Mouse (Mus musculus) A20 (cell line): Measurements from ENCODE around the gene Olfr1385.
"Not testable (repeated sequence)": the region's sequence is repeated elsewhere in the genome, so short reads cannot be mapped to it uniquely, and the experiment has no call there.

Experiments used
- DNase-seq: peaks from one replicate; pipeline ENCODE4 v3.0.0-alpha.2; 2011; ENCODE audit warnings: low read depth, low spot score

Olfr1385 gene

DNA sequence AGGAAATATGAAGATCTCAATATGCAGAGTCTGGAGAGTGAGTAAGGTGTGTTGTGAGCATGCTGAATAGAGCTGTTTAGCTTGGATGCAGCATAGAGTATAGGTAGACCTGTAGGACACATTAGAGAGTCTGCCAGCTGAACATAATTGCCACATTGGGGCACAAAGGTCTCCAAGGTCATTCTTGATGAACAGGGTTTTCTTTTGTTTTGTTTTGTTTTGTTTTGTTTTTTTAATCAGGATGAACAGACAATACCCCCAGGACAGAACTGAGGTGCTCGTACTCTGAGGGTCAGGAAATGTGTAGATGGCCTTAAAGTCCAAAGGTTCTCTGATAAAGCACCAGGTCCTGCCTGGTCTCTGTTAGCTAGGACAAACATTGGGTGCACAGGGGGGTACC is at the start of gene Olfr1385:
Gene Olfr1385 (plus strand): TSS at position 301 of the 400 bp plus-strand sequence.
- DNase-seq: not testable (repeated sequence)

DNA sequence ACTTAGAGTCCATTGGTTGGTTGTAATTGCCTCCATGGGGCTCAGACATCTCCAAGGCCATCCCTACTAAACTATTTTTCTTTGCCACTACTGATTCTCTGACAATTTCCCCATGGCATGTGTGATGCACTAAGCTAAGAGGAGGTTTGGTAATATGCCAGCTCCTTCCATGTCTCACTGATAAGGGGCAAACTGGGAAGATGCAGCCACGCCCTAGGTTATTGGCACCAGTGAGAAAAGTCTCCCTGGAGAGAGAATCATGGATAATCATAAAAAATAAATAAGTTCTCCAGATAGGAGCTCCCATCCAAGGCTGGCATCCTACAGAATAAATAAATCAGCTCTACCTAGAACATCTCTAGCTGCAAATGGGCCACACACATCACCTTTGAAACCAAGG is 33.8 kb upstream of the Olfr1385 start, which contains the start of gene Olfr1387:
Gene Olfr1387 (plus strand): TSS at position 301 of the 400 bp plus-strand sequence.
- DNase-seq: no peak

DNA sequence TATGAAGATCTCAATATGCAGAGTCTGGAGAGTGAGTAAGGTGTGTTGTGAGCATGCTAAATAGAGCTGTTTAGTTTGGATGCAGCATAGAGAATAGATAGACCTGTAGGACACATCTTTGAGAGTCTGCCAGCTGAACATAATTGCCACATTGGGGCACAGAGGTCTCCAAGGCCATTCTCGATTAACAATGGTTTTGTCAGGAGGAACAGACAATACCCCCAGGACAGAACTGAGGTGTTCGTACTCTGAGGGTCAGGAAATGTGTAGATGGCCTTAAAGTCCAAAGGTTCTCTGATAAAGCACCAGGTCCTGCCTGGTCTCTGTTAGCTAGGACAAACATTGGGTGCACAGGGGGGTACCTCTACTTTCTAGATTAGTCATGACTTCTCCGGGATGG is 24.1 kb upstream of the Olfr1385 start, which contains the start of gene Olfr1386:
Gene Olfr1386 (plus strand): TSS at position 301 of the 400 bp plus-strand sequence.
- not testable (repeated sequence) for DNase-seq

DNA sequence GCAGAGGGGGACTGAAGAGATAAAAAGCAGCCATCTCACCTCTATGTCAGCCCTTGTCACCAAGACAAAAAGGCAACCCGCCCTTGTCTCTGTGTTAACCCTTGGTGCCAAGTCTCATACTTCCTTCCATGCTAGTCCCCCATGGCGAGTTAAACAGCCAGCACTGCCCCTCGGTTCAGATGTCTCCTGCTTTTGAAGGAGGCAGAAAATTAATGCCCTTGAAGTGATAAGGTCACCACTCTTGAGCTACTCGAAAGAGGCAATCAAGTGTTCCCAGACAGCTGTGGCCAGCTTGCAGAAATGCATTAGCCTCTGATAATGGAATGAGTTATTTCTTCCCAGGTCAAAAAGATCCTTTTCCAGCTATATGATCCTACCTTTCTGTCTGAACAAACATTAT is 2.9 kb upstream of the Olfr1385 start:
- DNase-seq: no peak

DNA sequence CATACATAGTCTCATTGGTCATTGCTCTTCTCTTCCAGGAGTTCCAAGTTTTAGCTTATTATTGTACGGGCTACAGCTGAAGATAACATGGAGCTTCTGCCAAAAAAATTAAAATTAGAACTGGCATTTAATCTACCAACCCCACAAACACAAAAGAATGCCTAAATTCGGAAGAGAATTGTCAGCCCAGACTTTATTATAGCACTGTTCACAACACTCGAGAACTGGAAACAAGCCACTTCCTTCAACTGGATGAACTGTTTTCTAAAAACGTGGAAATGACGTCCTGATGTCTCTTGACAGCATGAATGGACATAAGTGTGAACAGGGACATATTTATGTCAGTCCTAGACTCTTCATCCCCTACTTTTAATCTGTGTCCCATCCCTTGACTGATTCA is 29.2 kb downstream of the Olfr1385 start:
- no peak for DNase-seq

GRCm38 (mm10) chr11:49519348-49519747 is 30.5 kb downstream of the Olfr1385 start, which contains the start of gene Olfr1383:
Gene Olfr1383, plus strand, starts transcription at chr11:49519648.
- no peak for DNase-seq

- no peak for DNase-seq
Observed at GRCm38 (mm10) chr11:49527947-49528346, 39.1 kb downstream of the Olfr1385 start, which contains the start of gene Olfr1382. Gene Olfr1382, plus strand, starts transcription at chr11:49528247.

GRCm38 (mm10) chr11:49532761-49533160 is 43.9 kb downstream of the Olfr1385 start:
- no peak for DNase-seq

GRCm38 (mm10) chr11:49536631-49537030 is 47.8 kb downstream of the Olfr1385 start:
- peak; percentile 6 for DNase-seq

- DNase-seq: not testable (repeated sequence)
Observed at GRCm38 (mm10) chr11:49543149-49543548, 54.3 kb downstream of the Olfr1385 start, which contains the start of gene Olfr1381. Gene Olfr1381, plus strand, starts transcription at chr11:49543449.
